Mouse (Mus musculus) midbrain, embryonic 14.5 days (tissue): ENCODE results near the gene Narf. TPM values are rescaled to one million over a fixed set of nuclear protein-coding genes. Genes with fewer than 3 reads are reported as not detected.

Experiments used
- ATAC-seq: fragments of 200-750 bp; cut with Nextera tagmentation; 2 replicates; pipeline ENCODE4 v1.8.0; 2017; ENCODE audit warnings: moderate number of reproducible peaks, moderate library complexity; ENCODE audit not compliant: low FRiP score, low TSS enrichment
- DNase-seq: peaks from one replicate; pipeline ENCODE4 v3.0.0-alpha.2; 2015
- H3K27ac ChIP-seq: fragments of 300-500 bp; sonication (generic); replicated peaks from 2 replicates; pipeline ENCODE4 v1.5.1; 2014; ENCODE audit warnings: mild to moderate bottlenecking, low read depth, low read length, moderate library complexity
- H3K27me3 ChIP-seq: fragments of 300-500 bp; sonication (generic); 2 replicates; pipeline ENCODE4 v1.6.1; 2014; ENCODE audit warnings: low read length, control low read depth, mixed read lengths; ENCODE audit not compliant: control insufficient read depth, insufficient read depth
- H3K36me3 ChIP-seq: fragments of 300-500 bp; sonication (generic); 2 replicates; pipeline ENCODE4 v1.6.1; 2014; ENCODE audit warnings: low read length, control low read depth; ENCODE audit not compliant: control insufficient read depth, insufficient read depth
- H3K4me1 ChIP-seq: fragments of 300-500 bp; sonication (generic); 2 replicates; pipeline ENCODE4 v1.6.1; 2014; ENCODE audit warnings: mild to moderate bottlenecking, antibody characterized with exemption, low read length, control low read depth; ENCODE audit not compliant: control insufficient read depth, insufficient read depth
- H3K4me2 ChIP-seq: fragments of 300-500 bp; sonication (generic); 2 replicates; pipeline ENCODE4 v1.6.1; 2014; ENCODE audit warnings: mild to moderate bottlenecking, low read length, moderate library complexity
- H3K4me3 ChIP-seq: fragments of 300-500 bp; sonication (generic); replicated peaks from 2 replicates; pipeline ENCODE4 v1.5.1; 2014; ENCODE audit warnings: low read depth, low read length
- H3K9ac ChIP-seq: fragments of 300-500 bp; sonication (generic); replicated peaks from 2 replicates; pipeline ENCODE4 v1.6.1; 2014; ENCODE audit warnings: mild to moderate bottlenecking, low read length, moderate library complexity
- H3K9me3 ChIP-seq: fragments of 300-500 bp; sonication (generic); 2 replicates; pipeline ENCODE4 v1.6.1; 2016; ENCODE audit warnings: low read length, control low read depth, mixed read lengths; ENCODE audit not compliant: control insufficient read depth
- WGBS: fragments of 180-500 bp; shearing (Covaris S2); extraction: QIAGEN DNeasy Blood & Tissue Kit; methylation state at CpG from one replicate; pipeline ENCODE4 v1.1.7; 2014; 5-methylcytosine and 5-hydroxymethylcytosine counted together
- polyA plus RNA-seq: library from polyadenylated mRNA; unstranded; fragments of >200 nt; fragmentation: Nextera tagmentation; extraction: Ambion mirVana; gene quantifications from 2 replicates; pipeline ENCODE4 v1.2.1, GENCODE M21; 2014

The Narf gene
- polyA plus RNA-seq: 65.7 and 103 TPM in 2 replicates

GRCm38 (mm10) chr11:121236564-121237344 lies at the start of gene Narf:
Narf (plus strand) TSS chr11:121237253.
- Histone ChIP-seq H3K4me1 (peaks cover 34% of the 10 kb centered on the region), H3K9ac (peak within 1 kb of the TSS; percentile 90), H3K4me3 (peak within 1 kb of the TSS; percentile 76), H3K27ac (peak within 1 kb of the TSS; percentile 100), H3K4me2 (peak within 1 kb of the TSS; percentile 63), H3K9me3 (no peaks in the 10 kb centered on the region), H3K36me3 (peaks cover 23% of the 10 kb centered on the region), H3K27me3 (no peaks in the 10 kb centered on the region)
- peak; percentile 99 for ATAC-seq
- peak; percentile 99 for DNase-seq
- under 1% methylated on average over 50 of the region's 50 CpGs for WGBS

GRCm38 (mm10) chr11:121189681-121190080 lies 47.4 kb upstream of the Narf start:
- DNase-seq (no peak), ATAC-seq (no peak)
- Histone ChIP-seq H3K27me3 (no peaks in the 10 kb centered on the region), H3K27ac (no peak overlapping the region), H3K9me3 (no peaks in the 10 kb centered on the region), H3K9ac (no peak overlapping the region), H3K4me3 (no peak overlapping the region), H3K36me3 (peaks cover 16% of the 10 kb centered on the region; the same call in 1 of the 2 replicates), H3K4me1 (no peaks in the 10 kb centered on the region), H3K4me2 (no peak overlapping the region)
- WGBS: 83% methylated on average over 3 of the region's 3 CpGs

GRCm38 (mm10) chr11:121192742-121193141 lies 44.3 kb upstream of the Narf start:
- no peak overlapping the region for H3K9ac ChIP-seq
- H3K4me1 ChIP-seq: no peaks in the 10 kb centered on the region
- H3K36me3 ChIP-seq: peaks cover 20% of the 10 kb centered on the region; the same call in 1 of the 2 replicates
- ATAC-seq: no peak
- no peak overlapping the region for H3K4me3 ChIP-seq
- no peak overlapping the region for H3K27ac ChIP-seq
- H3K27me3 ChIP-seq: no peaks in the 10 kb centered on the region
- WGBS: 77% methylated on average over 2 of the region's 2 CpGs
- H3K4me2 ChIP-seq: no peak overlapping the region
- no peaks in the 10 kb centered on the region for H3K9me3 ChIP-seq
- DNase-seq: no peak

GRCm38 (mm10) chr11:121193415-121193814 lies 43.6 kb upstream of the Narf start:
- H3K4me2 ChIP-seq: no peak overlapping the region
- H3K4me1 ChIP-seq: no peaks in the 10 kb centered on the region
- WGBS: 90% methylated on average over 3 of the region's 3 CpGs
- H3K4me3 ChIP-seq: no peak overlapping the region
- no peak overlapping the region for H3K27ac ChIP-seq
- H3K9me3 ChIP-seq: no peaks in the 10 kb centered on the region
- H3K36me3 ChIP-seq: peaks cover 16% of the 10 kb centered on the region; the same call in 1 of the 2 replicates
- H3K9ac ChIP-seq: no peak overlapping the region
- H3K27me3 ChIP-seq: no peaks in the 10 kb centered on the region
- no peak for DNase-seq
- no peak for ATAC-seq

- Histone ChIP-seq H3K36me3 (0 out of 2 replicates have a peak, but pooled peaks cover 10% of the 10 kb centered on the region), H3K27ac (no peak overlapping the region), H3K9me3 (no peaks in the 10 kb centered on the region), H3K4me2 (no peak overlapping the region), H3K4me1 (no peaks in the 10 kb centered on the region), H3K4me3 (no peak overlapping the region), H3K27me3 (no peaks in the 10 kb centered on the region), H3K9ac (no peak overlapping the region)
- DNase-seq (no peak), ATAC-seq (no peak)
- WGBS: 74% methylated on average over 2 of the region's 2 CpGs
These were observed 38.4 kb upstream of the Narf start for GRCm38 (mm10) chr11:121198622-121199021.

GRCm38 (mm10) chr11:121199851-121200250 lies 37.2 kb upstream of the Narf start:
- Histone ChIP-seq H3K4me2 (no peak overlapping the region), H3K9ac (no peak overlapping the region), H3K4me1 (no peaks in the 10 kb centered on the region), H3K9me3 (no peaks in the 10 kb centered on the region), H3K36me3 (0 out of 2 replicates have a peak, but pooled peaks cover 6% of the 10 kb centered on the region), H3K27me3 (no peaks in the 10 kb centered on the region), H3K4me3 (no peak overlapping the region), H3K27ac (no peak overlapping the region)
- no peak for ATAC-seq
- WGBS: 76% methylated on average over 4 of the region's 4 CpGs
- no peak for DNase-seq

GRCm38 (mm10) chr11:121200781-121201180 lies 36.3 kb upstream of the Narf start:
- ATAC-seq (no peak), DNase-seq (no peak)
- whole genome bisulfite sequencing: 94% methylated on average over 6 of the region's 6 CpGs
- no peaks in the 10 kb centered on the region for H3K36me3 ChIP-seq
- H3K27ac ChIP-seq: no peak overlapping the region
- no peaks in the 10 kb centered on the region for H3K27me3 ChIP-seq
- H3K4me3 ChIP-seq: no peak overlapping the region
- no peaks in the 10 kb centered on the region for H3K9me3 ChIP-seq
- H3K4me1 ChIP-seq: no peaks in the 10 kb centered on the region; the same call in 1 of the 2 replicates
- no peak overlapping the region for H3K9ac ChIP-seq
- H3K4me2 ChIP-seq: no peak overlapping the region

GRCm38 (mm10) chr11:121201436-121202198 lies 35.4 kb upstream of the Narf start:
- Histone ChIP-seq H3K27me3 (no peaks in the 10 kb centered on the region), H3K4me2 (no peak overlapping the region), H3K36me3 (no peaks in the 10 kb centered on the region), H3K9ac (no peak overlapping the region), H3K4me1 (no peaks in the 10 kb centered on the region; the same call in 1 of the 2 replicates), H3K27ac (no peak overlapping the region), H3K4me3 (no peak overlapping the region), H3K9me3 (no peaks in the 10 kb centered on the region)
- WGBS: 68% methylated on average over 11 of the region's 11 CpGs
- ATAC-seq (no peak), DNase-seq (peak; percentile 57)
